Mouse (Mus musculus) CD4-positive naive resting alpha-beta T cell, adult 76 days (primary cell): ENCODE data around the gene Olfr71. TPM values are rescaled to one million over a fixed set of nuclear protein-coding genes. Genes with fewer than 3 reads are reported as not detected.

ENCODE experiments used
- total RNA-seq: library from RNA; stranded (reverse); gene quantifications from one replicate; pipeline ENCODE4 v1.2.4, GENCODE M21; 2023

Gene Olfr71
- total RNA-seq = not detected

GRCm38 (mm10) chr4:43709869-43710268, at the start of gene Olfr71:
Olfr71 (minus strand) TSS chr4:43710255.

GRCm38 (mm10) chr4:43729794-43730550, 19.9 kb upstream of the Olfr71 start, which contains the start of gene Spaar:
Spaar (plus strand) TSS chr4:43730034.

GRCm38 (mm10) chr4:43726995-43727394, 16.9 kb upstream of the Olfr71 start, which contains the start of gene Hrct1:
Hrct1 (plus strand) TSS chr4:43727188.

DNA sequence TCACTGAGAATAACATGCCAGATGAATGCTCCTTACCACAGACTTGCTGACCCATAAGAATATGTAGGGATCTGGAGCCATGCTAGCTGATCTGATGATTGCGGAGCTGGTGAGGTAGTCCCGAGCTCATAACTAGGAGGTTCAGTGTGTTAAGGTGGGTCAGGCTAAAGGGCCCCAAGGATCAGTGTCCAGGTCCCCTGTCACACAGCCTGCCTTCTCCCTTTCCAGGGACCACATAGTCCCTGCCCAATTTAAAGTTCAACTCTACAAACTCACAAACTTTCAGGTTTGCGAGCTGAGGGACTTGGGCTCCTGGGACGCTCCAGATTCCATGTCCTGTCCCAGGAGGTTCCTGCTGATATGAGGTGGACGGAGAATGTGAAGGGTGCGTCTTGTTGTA, 9.3 kb downstream of the Olfr71 start, which contains the start of gene Olfr70:
Gene Olfr70 (minus strand): TSS at position 101 of the 400 bp plus-strand sequence.

GRCm38 (mm10) chr4:43668782-43669427, 41.1 kb downstream of the Olfr71 start, which contains the start of the genes Tmem8b and Fam221b:
Tmem8b (plus strand) TSS chr4:43668971.
Fam221b (minus strand) TSS chr4:43669145.

GRCm38 (mm10) chr4:43656339-43657109, 53.5 kb downstream of the Olfr71 start, which contains the start of gene Hint2:
Hint2 (minus strand) TSS chr4:43656466.

Other genes starting within 250 kb of the Olfr71 start
- gene Sit1, start 226.5 kb downstream of the Olfr71 start, total RNA-seq = 60.7 TPM
- 21.2 TPM for gene Ccdc107, start 217.4 kb downstream of the Olfr71 start, total RNA-seq
- 3.0 TPM for gene Arhgef39, start 210.6 kb downstream of the Olfr71 start, total RNA-seq
- not detected for gene Car9, start 203.3 kb downstream of the Olfr71 start, total RNA-seq
- gene Tpm2, start 186.5 kb downstream of the Olfr71 start, total RNA-seq = not detected
- gene Creb3, start 147.9 kb downstream of the Olfr71 start, total RNA-seq = 73.3 TPM
- gene Tln1, start 147.6 kb downstream of the Olfr71 start, total RNA-seq = 270 TPM
- 34.1 TPM for gene Rgp1, start 131.5 kb downstream of the Olfr71 start, total RNA-seq
- gene Gba2, start 131.4 kb downstream of the Olfr71 start, total RNA-seq = 26.5 TPM
- gene Msmp, start 125.8 kb downstream of the Olfr71 start, total RNA-seq = not detected
- gene Npr2, start 78.3 kb downstream of the Olfr71 start, total RNA-seq = not detected
- 0.62 TPM for gene Spag8, start 56.7 kb downstream of the Olfr71 start, total RNA-seq
- gene Hint2, start 53.8 kb downstream of the Olfr71 start, total RNA-seq = 17.1 TPM
- 4.6 TPM for gene Tmem8b, start 41.3 kb downstream of the Olfr71 start, total RNA-seq
- gene Fam221b, start 41.1 kb downstream of the Olfr71 start, total RNA-seq = not detected
- gene Olfr70, start 9.4 kb downstream of the Olfr71 start, total RNA-seq = not detected
- not detected for gene Hrct1, start 16.9 kb upstream of the Olfr71 start, total RNA-seq
- not detected for gene Spaar, start 19.8 kb upstream of the Olfr71 start, total RNA-seq
- not detected for gene Olfr159, start 60.8 kb upstream of the Olfr71 start, total RNA-seq
- gene Olfr156, start 113.6 kb upstream of the Olfr71 start, total RNA-seq = not detected
- gene Olfr157, start 129.9 kb upstream of the Olfr71 start, total RNA-seq = not detected
- not detected for gene Olfr155, start 141.3 kb upstream of the Olfr71 start, total RNA-seq
- 3.0 TPM for gene Reck, start 165.3 kb upstream of the Olfr71 start, total RNA-seq
- 30.3 TPM for gene Glipr2, start 247.1 kb upstream of the Olfr71 start, total RNA-seq